Mouse (Mus musculus) myocyte (in vitro differentiated cells): Measurements from ENCODE around the gene Pla2g6.

Experiments
- CEBPB ChIP-seq: IDR thresholded peaks from 2 replicates; pipeline ENCODE4 v1.6.1; 2011; ENCODE audit warnings: mild to moderate bottlenecking, moderate library complexity; ENCODE audit not compliant: poor library complexity, insufficient read depth, severe bottlenecking
- E2F4 ChIP-seq: IDR thresholded peaks from one replicate; pipeline ENCODE4 v1.6.1; 2011; ENCODE audit warnings: mild to moderate bottlenecking, control low read depth, moderate library complexity; ENCODE audit not compliant: insufficient read depth
- MYOD1 ChIP-seq, 3 experiments: IDR thresholded peaks; one replicate each; pipeline ENCODE4 v1.6.1; 2011; ENCODE audit warnings: control low read depth in 2 of 3, low read depth in 2 of 3, mild to moderate bottlenecking in 2 of 3, moderate library complexity in 1 of 3; ENCODE audit not compliant: insufficient read length in 2 of 3, control insufficient read depth in 1 of 3
- POLR2A ChIP-seq: IDR thresholded peaks from one replicate; pipeline ENCODE4 v1.6.1; 2011; ENCODE audit warnings: low read depth, mild to moderate bottlenecking, control low read depth, moderate library complexity; ENCODE audit not compliant: insufficient read length
- POLR2AphosphoS2 ChIP-seq: IDR thresholded peaks from one replicate; pipeline ENCODE4 v1.6.1; 2011; ENCODE audit warnings: low read depth, control low read depth; ENCODE audit not compliant: insufficient read length
- REST ChIP-seq: IDR thresholded peaks from one replicate; pipeline ENCODE4 v1.6.1; 2011; ENCODE audit warnings: mild to moderate bottlenecking, control low read depth, moderate library complexity; ENCODE audit not compliant: insufficient read depth, insufficient read length
- SRF ChIP-seq: IDR thresholded peaks from one replicate; pipeline ENCODE4 v1.6.1; 2011; ENCODE audit warnings: low read depth; ENCODE audit not compliant: control insufficient read depth, insufficient read length
- TCF12 ChIP-seq: IDR thresholded peaks from one replicate; pipeline ENCODE4 v1.6.1; 2011; ENCODE audit warnings: mild to moderate bottlenecking, control low read depth; ENCODE audit not compliant: poor library complexity, insufficient read depth, severe bottlenecking
- USF1 ChIP-seq: IDR thresholded peaks from one replicate; pipeline ENCODE4 v1.6.1; 2011; ENCODE audit warnings: low read depth, mild to moderate bottlenecking, control low read depth, moderate library complexity

- no peak for TF ChIP-seq REST
- no peak for TF ChIP-seq POLR2A
- TF ChIP-seq SRF, result no peak
- TF ChIP-seq TCF12, result no peak
- TF ChIP-seq MYOD1 (IDR thresholded peaks at IDR 0.05; ENCODE audit: control insufficient read depth in 1 of 3, insufficient read length in 2 of 3, low read depth in 2 of 3), result no peak
- TF ChIP-seq E2F4, result no peak
- no peak for TF ChIP-seq POLR2AphosphoS2
- TF ChIP-seq CEBPB, result peak; percentile 69
- TF ChIP-seq USF1, result no peak
These were observed 18.0 kb upstream of the Pla2g6 start, which contains the start of gene Maff for GRCm38 (mm10) chr15:79346051-79346793.
